Mouse (Mus musculus) heart, adult 8-10 months (tissue): ENCODE data around the gene Glis1. TPM values are rescaled to one million over a fixed set of nuclear protein-coding genes. Genes with fewer than 3 reads are reported as not detected.
"Not testable (repeated sequence)": the region's sequence is repeated elsewhere in the genome, so short reads cannot be mapped to it uniquely, and the experiment has no call there.

ENCODE experiments used
- DNase-seq: peaks from one replicate; pipeline ENCODE4 v3.0.0; 2022; ENCODE audit warnings: low spot score
- total RNA-seq, 4 experiments: library from RNA; stranded (reverse); gene quantifications; 2 replicates each; pipeline ENCODE4 v1.2.4; 2022

The Glis1 gene
- total RNA-seq, 4 experiments from 2014 or later, result 0.19 to 0.28 TPM; not detected in 2

DNA sequence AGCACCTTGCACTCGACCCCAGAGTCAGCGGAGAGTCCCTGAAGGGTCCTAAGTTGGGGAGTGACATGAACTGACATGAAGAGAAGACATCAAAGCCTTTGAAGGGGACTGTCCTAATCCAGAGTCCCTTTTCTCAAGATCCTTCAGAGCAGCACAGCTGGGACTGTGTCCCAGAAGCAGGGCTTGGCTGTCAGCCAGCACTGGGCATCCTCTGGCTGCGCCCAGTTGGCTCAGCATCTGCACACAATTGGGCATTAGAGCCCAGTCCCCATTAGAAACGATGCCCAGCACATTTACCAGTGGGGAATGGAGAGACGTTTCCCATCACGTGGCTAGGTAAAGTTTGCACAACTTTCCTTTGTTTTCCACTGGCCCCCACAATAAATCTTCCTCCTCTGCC, 142.4 kb downstream of the Glis1 start:
- no peak for DNase-seq

DNA sequence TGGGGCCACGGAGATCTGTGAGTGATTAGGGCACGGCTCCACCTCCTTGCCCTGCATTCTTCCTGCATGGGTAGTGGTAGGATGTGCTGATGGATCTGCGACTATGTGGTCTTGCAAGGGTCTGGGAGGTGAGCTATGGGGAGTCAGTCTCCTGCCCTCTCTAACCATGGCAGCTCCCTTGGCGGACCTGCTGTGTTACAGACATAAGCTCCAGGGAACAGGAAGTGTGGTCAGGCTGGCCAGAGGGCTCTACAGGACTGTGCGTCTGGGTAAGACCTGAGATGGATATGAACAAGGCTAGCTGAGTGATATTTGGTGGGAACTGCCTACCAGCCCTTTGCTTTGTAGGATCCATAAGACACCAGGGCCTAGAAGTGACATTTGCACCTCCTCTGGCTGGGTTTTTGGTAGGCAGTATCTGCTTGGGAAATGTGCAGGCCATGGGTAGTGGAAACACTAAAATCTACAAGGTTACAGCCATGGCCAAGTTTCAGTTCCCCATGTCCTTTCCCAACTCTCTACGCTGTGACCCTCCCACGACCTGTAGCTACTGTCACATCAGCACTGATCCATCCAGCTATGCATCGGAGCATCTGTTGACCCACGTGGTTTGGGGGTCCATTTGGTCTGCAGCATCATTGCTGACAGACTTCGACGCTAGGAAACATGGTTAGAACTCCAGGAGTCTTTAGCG, 142.9 kb downstream of the Glis1 start:
- no peak for DNase-seq

DNA sequence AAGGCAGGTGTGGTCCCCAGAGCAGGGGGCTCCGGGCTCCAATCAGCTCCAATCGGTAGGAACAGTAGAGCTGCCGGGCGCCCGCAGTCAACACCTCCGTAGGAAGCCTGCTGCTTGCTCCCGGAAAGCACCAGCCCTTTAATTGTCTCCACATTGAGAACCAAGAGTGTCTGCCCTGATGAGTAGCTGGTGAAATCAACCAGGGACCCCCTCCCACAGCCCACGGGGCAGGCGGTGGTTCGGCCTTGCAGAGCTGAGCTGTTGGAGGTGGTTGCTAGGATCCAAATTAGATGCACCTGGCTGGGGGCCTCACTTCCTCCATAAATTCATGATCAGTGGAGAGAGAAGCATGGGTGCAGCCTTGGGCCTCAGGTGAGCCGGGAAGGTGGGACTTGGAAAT, 146.5 kb downstream of the Glis1 start:
- no peak for DNase-seq

DNA sequence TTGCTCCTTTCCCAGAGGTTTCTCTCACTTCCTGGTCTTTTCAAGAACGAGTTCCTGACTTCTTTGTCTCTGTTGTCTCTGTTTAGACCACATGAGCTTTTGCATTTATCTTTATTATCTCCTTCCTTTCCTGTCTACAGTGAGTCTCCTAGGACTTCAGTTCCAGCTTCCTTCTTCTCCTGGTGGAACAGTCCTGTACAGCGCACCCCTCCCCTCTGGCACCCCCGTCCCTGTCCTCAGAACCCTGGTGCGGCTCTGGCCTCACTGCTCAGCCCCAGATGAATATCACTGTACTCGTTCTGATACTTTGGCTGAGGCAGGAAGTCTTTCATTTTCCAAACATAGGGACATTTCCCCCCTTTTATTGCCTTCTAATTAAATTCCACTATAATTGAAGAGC, 152.0 kb downstream of the Glis1 start:
- no peak for DNase-seq

DNA sequence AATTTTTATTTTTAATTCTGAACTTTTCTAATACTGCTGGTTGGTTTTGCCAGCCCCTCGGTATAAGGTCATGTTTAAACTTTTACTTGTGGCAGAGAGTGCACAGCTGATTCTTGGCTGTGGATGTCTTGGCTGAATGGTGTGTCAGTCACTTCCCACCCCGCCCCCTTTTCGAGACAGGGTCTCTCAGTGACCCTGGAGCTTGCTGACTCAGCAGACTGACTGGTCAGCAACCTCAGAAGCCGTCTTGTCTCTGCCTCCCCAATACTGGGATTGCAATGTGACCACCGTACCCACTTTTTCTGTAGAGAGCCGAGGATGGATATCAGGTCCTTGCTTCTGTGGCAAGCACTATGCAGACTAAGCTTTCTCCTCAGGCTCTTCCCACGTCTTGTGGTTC, 154.2 kb downstream of the Glis1 start:
- DNase-seq, result no peak

DNA sequence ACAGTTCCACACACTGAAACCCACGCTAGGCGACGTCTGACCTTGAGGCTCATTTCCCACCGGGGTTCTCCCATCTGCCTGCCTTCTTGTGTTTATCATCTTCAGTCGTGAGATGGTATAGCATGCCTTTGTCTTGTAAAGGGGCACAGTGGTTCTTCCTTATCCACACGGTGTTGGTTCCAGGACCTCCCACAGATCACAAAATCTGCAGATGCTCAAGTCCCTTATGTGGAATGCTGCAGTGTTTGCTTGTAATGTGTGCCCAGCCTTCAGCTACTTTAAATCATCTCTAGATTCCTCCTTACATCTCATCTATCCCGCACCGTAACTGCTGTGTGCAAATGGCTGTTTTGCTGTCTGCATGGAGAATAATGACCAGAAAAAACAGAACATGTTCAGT, 154.7 kb downstream of the Glis1 start:
- DNase-seq, result no peak

DNA sequence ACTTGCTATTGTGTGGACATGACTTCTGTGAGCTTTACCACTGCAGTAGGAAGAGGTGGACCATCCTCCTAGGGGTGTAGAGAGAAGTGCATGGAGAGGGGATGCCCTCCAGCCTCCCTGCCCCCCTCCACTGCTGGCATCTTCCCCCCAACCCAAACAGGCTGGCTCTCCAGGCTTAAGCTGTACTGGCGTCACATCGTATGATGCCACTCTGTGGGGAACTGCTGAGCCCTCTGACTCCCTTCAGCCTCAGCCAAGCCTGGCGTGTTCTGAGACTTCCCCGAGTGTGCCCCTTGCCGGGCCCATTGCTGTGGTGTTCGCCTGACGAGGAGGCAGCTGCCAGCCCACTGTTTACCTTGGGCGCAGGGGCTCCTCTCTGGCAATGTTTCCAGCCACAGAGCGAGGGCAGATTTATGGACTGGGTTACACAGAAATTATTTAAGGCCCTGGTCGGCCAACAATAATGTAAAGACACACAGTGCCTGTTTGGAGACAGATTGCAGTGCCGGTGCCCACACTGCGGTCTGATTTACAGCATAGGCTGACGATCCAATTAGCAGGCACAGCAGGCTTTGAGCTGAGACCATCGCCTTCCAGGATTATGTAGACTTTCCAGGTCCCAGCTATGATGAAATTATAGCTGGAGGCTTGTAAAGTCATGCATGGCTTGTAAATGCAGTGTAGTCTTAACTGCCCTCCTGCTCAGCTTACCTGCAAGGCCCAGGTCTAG, 156.6 kb downstream of the Glis1 start:
- DNase-seq, result no peak

DNA sequence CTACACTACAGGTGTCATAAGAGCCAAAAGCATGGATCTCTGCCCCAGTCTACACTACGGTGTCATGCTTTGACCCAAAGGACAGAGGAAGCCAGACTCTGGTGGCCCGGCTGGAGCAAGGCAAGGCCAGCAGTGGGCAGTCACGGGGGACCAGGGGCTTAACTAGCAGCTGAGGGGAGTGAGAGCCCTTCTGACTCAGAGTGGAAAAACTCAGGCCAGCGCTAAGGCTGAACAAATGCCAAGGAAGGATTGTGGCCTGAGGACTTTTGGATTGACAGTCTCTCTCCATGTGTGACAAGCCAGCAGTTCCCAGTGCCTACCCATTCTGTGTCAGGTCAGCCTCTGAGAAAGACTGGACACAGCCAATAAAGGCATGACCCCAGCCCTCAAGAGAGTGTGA, 159.0 kb downstream of the Glis1 start:
- DNase-seq, result no peak

DNA sequence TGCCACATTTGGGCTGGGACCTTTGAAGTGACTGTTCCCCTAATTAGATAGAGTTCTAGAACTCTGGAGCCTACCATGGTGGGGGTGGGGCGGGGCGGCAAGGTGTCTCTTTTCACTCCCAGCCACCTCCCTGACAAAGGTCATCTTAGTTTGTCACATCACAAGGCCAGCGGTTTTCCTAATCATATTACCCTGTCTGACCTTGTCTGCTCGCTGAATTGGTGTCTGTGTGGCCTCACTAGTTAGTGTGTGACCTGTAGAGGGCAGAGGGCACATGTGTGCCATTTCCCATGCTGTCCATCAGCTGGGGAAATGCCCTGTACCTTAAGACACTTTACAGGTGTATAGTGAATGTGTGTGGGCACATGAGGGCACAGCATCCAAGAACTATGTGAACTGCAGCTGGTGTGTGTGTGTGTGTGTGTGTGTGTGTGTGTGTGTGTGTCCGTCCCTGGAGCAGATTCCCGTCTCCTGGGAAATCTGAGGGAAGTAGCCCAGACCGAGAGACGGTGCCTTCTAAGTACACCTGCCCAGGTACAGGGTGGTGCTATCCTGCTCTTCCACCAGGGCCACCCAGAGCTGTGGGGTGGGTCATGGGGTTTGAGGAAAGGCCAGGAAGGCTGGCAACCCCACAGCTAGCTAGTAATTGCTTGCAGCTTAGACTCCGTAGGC, 163.0 kb downstream of the Glis1 start:
- no peak for DNase-seq

DNA sequence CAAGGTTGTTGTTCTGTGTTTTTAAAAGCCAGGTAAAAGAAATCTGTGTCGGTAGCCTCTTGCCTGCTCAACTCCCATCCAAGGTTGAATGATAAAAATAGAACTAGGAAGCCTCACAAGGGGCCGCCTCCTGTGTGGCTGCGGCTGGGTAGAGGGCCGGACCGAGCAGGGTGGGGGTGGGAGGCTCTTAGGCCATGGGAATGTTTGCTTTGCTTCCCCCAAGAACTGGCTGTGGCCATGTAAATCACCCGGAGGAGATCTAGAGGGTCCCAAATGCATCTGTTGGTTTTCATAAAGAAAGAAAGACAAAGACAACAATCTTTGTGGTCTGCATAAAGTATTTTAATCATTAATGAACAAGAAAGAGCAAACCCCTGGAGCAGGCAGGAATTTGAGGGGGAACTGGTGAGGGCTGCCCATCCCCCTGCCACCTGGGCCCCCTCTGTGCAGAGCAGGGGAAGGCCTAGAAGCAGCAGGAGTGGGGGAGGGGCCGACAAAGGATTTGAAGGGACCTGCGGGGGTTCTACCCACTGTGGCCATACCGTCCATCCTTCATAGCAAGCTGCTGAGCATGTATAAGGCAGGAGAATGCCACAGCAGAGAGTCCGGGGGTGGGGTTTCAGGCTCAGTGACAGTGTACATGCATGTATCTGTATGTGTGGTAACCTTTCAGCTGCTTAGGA, 163.6 kb downstream of the Glis1 start:
- no peak for DNase-seq

DNA sequence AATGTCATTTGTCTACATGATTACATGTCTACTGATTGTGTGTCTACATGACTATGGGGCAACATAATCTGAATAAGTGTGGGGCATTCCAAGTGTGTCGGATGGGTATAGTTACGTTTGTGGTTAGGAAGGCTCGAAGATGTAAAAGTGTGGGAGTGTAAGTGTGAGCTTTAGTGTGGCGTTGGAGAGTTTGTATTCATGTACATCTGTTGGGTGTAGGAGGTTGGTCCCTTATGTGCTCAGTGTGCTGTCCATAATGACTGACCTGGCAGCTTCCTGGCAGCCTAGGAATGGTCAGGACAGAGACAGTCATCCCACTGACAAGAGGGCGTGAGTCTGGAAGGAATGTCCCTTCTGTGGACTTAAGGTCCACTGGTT, 164.2 kb downstream of the Glis1 start:
- DNase-seq, result not testable (repeated sequence)

DNA sequence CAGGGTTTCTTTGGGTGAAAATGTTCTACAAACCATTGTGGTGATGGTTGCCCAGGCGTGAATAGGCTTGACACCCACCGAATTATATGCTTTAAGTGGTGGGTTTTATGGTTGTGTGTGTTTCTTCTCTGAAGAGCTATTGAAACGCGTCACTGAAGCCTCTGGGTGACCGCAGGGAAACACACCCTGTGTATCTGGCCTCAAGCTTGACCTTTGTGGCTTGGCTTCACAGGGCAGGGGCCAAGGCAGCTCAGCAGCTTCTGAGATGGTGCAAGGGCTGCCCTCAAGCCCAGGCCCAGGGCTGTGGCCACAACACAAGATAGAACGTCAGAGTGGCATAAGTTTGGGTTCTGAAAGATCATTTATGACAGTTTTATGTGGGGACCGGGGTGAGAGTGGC, 167.9 kb downstream of the Glis1 start:
- DNase-seq, result no peak

DNA sequence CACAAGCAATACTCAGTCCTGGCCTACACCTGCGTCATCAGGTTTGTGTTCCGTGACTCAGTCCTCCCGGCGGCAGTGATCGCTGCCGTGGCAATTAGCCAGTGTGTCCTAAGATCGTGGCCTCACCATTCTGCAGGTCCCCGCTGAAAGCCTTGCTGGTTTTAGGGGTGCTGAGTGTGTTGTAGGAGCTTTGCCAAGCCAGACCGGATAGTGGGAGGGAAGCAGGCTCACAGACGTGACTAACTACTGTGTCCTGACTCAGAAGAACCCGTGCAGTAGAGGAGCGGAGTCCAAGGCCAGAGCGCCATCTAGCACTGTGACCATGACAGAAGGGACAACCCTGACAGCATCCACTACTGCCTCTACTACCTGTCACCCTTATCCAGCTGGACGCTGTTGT, 168.4 kb downstream of the Glis1 start:
- no peak for DNase-seq

DNA sequence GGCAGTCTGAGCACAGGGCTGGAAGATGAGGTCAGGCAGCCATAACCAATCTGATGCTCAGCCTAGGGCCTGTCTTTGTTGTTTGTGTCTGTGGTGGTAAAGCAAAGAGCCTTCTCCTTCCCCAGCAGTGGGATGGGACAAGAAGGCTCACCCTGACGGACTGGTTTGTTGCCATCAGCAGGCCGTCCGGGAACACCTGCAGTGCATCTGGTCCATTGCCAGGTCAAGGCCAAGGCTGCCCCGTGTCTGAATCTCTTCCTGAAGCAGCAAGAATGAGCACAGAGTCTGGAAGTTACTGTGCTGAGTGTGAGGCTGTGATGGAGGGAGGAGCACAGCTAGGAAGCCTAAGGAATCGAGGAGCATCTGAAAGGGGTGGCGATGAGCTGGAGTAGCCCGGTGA, 168.8 kb downstream of the Glis1 start:
- DNase-seq, result no peak

DNA sequence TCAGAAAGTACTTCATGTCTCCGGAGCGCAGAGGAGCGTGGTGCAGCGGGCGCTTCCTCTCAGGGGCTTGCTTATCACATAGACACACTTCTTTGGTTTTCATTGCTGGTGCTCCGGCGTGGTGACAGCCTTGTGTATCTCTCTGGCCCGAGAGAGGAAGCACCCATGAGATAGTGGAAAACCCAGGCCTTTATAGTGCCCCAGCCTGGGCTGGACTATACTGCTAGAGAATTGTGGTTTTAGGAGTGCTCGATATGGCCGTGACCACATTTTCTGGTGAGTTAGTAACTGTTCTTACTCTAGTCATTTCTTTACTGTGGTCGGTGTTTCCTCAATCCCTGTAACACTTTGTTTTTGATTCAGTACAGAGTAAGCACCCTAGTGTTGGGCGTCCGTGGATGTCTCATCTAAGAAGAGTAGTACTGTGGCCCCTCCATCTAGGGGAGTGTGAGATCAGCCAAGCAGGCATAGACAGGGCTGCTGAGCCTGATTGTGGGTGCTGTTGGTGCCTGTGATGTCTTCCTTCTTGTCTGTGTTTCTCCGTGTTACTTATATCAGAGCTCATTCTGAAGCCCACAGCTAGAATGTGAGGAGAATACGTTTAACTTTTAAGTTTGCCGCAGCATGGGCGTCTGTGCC, 171.7 kb downstream of the Glis1 start:
- DNase-seq, result no peak

DNA sequence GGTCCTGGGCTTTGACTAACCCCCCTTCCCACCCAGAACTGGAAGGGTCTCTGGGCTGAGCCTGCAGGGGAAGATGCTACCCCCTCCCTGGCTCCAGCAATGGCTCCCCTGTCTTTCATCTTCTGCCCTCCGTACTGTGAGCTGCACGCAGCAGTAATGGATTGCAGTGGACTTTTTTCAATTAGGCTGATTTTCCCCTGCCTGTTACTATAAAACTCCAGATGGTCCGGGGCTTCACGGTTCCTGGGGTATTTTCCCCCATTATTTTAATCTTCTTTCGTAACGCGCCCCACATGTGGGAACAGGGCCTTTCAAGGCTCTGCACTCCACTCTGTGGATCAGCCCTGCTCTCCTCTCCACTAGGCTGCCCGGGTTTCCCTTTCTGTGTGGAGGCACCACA, 175.4 kb downstream of the Glis1 start:
- no peak for DNase-seq

DNA sequence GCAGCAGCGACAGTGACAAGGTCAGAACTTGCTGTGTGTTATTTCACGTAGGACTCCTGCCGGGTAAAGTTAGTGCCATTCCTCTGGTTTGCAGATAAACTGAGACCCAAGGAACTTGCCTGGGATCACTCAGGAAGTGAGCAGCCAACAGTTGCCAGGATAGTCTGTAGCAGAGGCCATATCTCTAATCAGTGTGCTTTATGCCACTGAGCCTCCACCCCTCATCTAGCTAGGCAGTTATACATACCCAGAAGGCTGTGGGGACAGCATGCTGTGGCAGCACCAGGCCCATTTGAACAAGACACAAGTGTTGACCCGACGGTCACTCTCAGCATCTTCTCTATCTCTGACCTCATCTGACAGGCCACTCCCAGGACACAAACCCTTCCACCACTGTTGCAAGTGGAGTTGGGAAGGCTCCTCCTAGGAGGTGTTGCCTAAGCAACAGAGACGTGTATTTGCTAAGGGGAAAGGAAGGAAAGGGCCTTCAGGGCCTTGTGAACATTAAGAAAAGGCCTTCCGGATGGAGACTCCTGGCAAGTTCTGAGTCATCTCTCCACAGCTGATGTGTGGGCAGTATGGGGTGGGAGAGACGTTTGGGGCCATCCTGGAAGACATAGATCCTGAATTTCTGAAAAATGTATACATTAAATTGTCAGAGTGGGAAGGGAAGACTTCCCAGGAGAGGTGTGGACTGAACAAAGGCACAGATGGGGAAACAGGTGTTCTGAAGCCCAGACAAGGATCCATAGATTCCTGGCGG, 177.7 kb downstream of the Glis1 start:
- no peak for DNase-seq

DNA sequence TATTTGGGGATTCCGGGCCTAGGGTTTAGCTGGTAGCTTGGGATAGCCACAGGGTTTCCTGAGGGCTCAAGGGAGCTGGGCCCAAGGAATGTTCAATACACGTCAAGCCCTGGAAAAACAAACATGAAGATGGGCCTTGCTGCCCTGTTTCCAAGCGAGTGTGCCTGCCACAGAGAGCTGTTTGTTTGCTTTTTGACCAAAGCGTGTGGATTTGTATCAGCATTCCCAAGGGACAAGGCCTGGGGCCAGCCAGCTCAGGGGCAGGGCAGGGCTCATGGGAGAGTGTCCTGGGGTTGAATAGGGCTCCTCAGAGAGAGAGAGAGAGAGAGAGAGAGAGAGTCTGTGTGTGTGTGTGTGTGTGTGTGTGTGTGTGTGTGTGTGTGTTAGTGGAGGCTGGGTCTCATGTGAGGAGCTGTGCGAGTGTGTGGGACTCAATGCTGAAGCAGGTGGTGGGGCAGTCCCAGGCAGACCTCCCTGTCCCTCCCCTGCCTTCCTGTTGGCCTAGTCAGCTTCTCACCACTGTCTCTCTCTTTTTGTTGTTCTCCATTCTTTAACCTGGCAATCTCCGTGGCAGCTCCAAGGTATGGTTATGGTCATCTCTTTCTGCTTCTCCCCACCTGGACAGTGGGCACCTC, 183.3 kb downstream of the Glis1 start:
- no peak for DNase-seq

DNA sequence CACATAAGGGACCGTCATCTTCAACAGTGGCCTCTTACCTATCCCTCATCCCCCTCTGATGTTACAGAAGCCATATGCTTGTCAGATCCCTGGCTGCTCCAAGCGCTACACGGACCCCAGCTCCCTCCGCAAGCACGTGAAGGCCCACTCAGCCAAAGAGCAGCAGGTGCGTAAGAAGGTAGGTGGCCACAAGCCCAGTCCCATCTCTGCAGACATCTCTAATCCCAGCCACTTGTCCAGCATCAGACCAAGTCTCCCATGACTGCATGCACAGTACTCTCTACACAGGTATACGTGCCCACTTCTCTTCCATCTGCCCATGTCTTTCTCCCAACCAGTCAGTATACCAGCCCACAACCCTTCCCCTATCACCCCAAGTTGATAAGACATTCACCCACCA, 185.1 kb downstream of the Glis1 start:
- no peak for DNase-seq

DNA sequence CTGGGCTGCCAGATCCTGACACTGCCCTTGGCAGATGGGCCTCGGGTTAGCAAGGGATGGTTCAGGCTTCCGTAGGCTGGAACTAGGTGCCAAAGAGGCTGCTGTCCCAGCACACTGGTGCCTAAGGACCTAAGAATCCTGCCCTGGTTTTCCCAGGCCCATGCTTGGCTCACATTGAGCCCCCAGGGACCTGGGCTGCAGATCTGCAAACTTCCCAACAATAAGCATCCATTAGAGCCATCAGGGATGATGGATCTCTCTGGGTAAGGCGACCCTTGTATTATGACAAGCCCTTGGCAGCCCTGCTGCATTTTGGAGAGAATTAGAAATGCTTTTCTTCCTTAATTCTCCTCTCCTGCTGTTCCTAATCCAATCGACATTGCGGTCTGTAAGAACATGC, 187.0 kb downstream of the Glis1 start:
- DNase-seq, result no peak

DNA sequence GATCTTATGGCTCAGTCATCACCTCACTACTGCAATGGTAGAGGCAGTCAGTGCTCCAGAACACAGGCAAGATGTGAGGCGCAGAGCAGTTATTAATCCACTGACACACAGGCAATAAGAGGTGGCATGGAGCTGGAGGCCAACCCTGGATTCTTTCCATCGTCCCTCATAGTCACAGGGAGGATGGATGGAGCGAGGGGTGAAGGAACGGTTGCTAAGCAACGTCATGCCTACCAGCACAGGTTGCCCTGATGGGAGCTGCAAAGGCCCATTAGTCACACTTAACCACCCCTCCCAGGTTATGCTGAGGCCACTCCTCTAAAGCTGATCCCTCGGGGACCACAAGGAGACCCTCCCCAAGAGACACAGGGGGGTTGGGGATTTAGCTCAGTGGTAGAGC, 187.9 kb downstream of the Glis1 start:
- no peak for DNase-seq
